Mouse (Mus musculus): ENCODE results near the gene Traf7. TPM values are rescaled to one million over a fixed set of nuclear protein-coding genes. Genes with fewer than 3 reads are reported as not detected.

Gene Traf7
- 121 and 190 TPM in 2 replicates for polyA plus RNA-seq (2012; ENCODE audit: low replicate concordance)

GRCm38 (mm10) chr17:24527723-24528559 lies at the start of gene Traf7:
Gene Traf7 (minus strand): TSS chr17:24527938.

GRCm38 (mm10) chr17:24549618-24550415 lies 22.1 kb upstream of the Traf7 start, which contains the start of gene Pkd1:
Gene Pkd1 (plus strand): TSS chr17:24549834.

GRCm38 (mm10) chr17:24534160-24534718 lies 6.5 kb upstream of the Traf7 start, which contains the start of gene Rab26:
Gene Rab26 (minus strand): TSS chr17:24534210.

DNA sequence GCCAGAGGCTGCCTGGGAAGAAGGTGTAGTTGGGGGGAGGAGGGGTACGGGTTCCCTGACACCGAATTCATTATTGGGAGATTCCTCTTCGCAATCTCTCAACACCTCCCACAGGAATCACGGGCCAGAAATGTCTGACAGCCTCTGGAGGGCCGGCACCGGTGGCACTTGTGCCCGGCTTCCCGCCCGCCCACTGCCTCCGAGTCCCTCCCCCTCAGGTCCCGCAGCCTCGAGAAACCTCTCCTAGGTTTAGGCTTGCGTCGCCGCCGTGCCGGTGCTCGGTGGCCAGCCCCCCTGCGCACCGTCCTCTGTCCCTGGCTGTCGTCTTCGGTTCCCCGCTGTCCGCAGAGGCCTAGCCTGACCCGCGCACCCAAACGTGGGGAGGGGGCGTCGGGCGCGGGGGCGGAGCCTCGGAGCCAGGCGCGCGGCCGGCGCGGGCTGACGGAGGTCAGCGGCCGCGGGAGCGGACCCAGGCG lies 39.5 kb downstream of the Traf7 start, which contains the start of gene Caskin1:
Caskin1 (plus strand) TSS at position 416 of the 476 bp plus-strand sequence.

DNA sequence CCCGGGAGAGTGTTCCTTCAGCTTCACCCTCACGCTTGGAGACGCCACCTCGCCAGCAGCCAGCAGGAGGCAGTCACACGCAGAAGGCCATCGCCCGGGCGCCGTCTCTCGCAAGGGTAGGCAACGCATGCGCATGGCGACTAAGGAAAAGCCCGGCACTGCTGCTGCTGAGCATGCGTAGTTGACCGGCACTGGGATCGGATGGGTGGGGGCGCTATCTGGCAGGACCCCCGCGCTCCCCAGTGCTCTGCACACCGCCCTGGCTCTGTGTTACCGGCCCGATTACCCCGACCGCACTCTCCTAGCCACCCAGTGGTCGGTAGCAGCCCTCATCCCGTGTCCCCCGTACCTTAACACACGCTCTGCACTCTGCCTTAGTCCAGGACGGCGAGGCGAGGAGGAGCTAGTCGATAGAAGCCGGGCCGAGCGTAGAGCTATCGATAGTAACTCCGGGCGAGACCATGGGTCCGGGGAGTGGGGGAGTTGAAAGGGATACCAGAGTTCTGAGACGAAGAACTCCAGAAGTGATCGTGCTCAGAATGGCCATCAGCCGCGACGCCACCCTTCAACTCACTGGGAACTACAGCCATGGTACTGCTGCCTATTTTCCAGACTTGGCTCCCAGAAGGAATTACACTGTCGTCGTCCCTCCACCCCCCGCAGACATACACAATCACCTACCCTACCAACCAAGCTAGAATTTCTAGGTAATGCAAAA lies 48.9 kb downstream of the Traf7 start, which contains the start of gene Mlst8:
Mlst8 (minus strand) TSS at position 416 of the 718 bp plus-strand sequence.

GRCm38 (mm10) chr17:24473612-24474275 lies 54.0 kb downstream of the Traf7 start, which contains the start of gene Bricd5:
Gene Bricd5 (plus strand): TSS chr17:24473884.

DNA sequence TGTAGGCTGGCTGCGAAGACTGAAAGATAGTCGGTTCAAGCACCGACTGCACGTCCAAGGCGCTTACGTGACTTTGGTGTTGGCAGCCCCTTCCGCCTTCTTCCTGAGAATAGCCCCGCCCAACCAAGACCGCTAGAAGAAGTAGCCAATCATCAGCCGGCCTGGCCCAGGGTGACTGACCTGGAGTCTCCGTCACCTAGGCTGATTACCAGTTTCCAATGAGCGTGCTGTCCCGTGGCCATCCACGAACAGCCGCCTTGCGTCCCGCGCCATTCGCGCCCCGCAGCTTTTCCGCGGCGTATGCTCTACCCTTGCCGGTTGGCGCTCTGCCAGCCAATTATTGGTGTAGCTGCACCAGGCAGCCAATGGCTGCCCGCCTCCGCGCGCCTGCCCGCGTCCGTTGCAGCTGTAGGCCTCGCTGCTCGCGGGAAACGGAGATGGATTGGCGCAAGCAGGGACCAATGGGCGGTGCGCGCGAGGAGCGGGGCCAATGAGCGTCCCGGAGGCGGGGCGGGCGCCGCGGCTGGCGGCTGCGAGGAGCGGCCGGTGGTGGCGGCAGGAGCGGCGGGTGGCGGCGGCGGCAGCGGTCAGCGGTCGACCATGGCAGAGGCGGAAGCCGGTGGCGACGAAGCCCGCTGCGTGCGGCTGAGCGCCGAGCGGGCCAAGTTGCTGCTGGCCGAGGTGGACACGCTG lies 57.7 kb downstream of the Traf7 start, which contains the start of the genes E4f1 and Pgp:
E4f1 (minus strand) TSS at position 404 of the 693 bp plus-strand sequence.
Pgp (plus strand) TSS at position 483 of the 693 bp plus-strand sequence.

Other genes with a start within 250 kb of the Traf7 start
- not detected in 2 replicates for gene Abca17, start 176.9 kb downstream of the Traf7 start, polyA plus RNA-seq (2012; ENCODE audit: low replicate concordance)
- gene Abca3, start 176.0 kb downstream of the Traf7 start, polyA plus RNA-seq (2012; ENCODE audit: low replicate concordance) = 33.9 and 35.9 TPM in 2 replicates
- 278 and 467 TPM in 2 replicates for gene Rnps1, start 113.4 kb downstream of the Traf7 start, polyA plus RNA-seq (2012; ENCODE audit: low replicate concordance)
- gene Eci1, start 101.3 kb downstream of the Traf7 start, polyA plus RNA-seq (2012; ENCODE audit: low replicate concordance) = 47.6 and 50.3 TPM in 2 replicates
- 0.41 TPM in 1 of 2 replicates, not detected in the other for gene Dnase1l2, start 84.8 kb downstream of the Traf7 start, polyA plus RNA-seq (2012; ENCODE audit: low replicate concordance)
- 21.8 and 23.0 TPM in 2 replicates for gene E4f1, start 57.6 kb downstream of the Traf7 start, polyA plus RNA-seq (2012; ENCODE audit: low replicate concordance)
- 86.0 and 114 TPM in 2 replicates for gene Pgp, start 57.5 kb downstream of the Traf7 start, polyA plus RNA-seq (2012; ENCODE audit: low replicate concordance)
- 0.56 and 0.61 TPM in 2 replicates for gene Bricd5, start 54.1 kb downstream of the Traf7 start, polyA plus RNA-seq (2012; ENCODE audit: low replicate concordance)
- gene Mlst8, start 48.9 kb downstream of the Traf7 start, polyA plus RNA-seq (2012; ENCODE audit: low replicate concordance) = 6.4 and 15.9 TPM in 2 replicates
- gene Caskin1, start 39.3 kb downstream of the Traf7 start, polyA plus RNA-seq (2012; ENCODE audit: low replicate concordance) = 0.03 TPM in 1 of 2 replicates, not detected in the other
- gene Rab26, start 6.3 kb upstream of the Traf7 start, polyA plus RNA-seq (2012; ENCODE audit: low replicate concordance) = 0.14 and 1.1 TPM in 2 replicates
- gene Pkd1, start 21.9 kb upstream of the Traf7 start, polyA plus RNA-seq (2012; ENCODE audit: low replicate concordance) = 8.9 and 14.3 TPM in 2 replicates
- 37.0 and 60.0 TPM in 2 replicates for gene Tsc2, start 104.7 kb upstream of the Traf7 start, polyA plus RNA-seq (2012; ENCODE audit: low replicate concordance)
- gene Nthl1, start 104.7 kb upstream of the Traf7 start, polyA plus RNA-seq (2012; ENCODE audit: low replicate concordance) = 4.3 and 4.4 TPM in 2 replicates
- 2.0 and 5.8 TPM in 2 replicates for gene Slc9a3r2, start 122.4 kb upstream of the Traf7 start, polyA plus RNA-seq (2012; ENCODE audit: low replicate concordance)
- 1.1 and 4.6 TPM in 2 replicates for gene Npw, start 130.5 kb upstream of the Traf7 start, polyA plus RNA-seq (2012; ENCODE audit: low replicate concordance)
- gene Zfp598, start 141.7 kb upstream of the Traf7 start, polyA plus RNA-seq (2012; ENCODE audit: low replicate concordance) = 144 and 147 TPM in 2 replicates
- gene Syngr3, start 162.0 kb upstream of the Traf7 start, polyA plus RNA-seq (2012; ENCODE audit: low replicate concordance) = 0.56 and 0.62 TPM in 2 replicates
- gene Gfer, start 168.2 kb upstream of the Traf7 start, polyA plus RNA-seq (2012; ENCODE audit: low replicate concordance) = 134 TPM in 2 replicates
- gene Noxo1, start 168.3 kb upstream of the Traf7 start, polyA plus RNA-seq (2012; ENCODE audit: low replicate concordance) = 0.69 and 1.8 TPM in 2 replicates
- gene Tbl3, start 179.7 kb upstream of the Traf7 start, polyA plus RNA-seq (2012; ENCODE audit: low replicate concordance) = 20.7 and 32.9 TPM in 2 replicates
- gene Rnf151, start 190.1 kb upstream of the Traf7 start, polyA plus RNA-seq (2012; ENCODE audit: low replicate concordance) = 0.42 and 0.46 TPM in 2 replicates
- gene Rps2, start 190.2 kb upstream of the Traf7 start, polyA plus RNA-seq (2012; ENCODE audit: low replicate concordance) = 69.0 and 456 TPM in 2 replicates
- 350 and 503 TPM in 2 replicates for gene Ndufb10, start 196.5 kb upstream of the Traf7 start, polyA plus RNA-seq (2012; ENCODE audit: low replicate concordance)
- not detected in 2 replicates for gene Rpl3l, start 199.9 kb upstream of the Traf7 start, polyA plus RNA-seq (2012; ENCODE audit: low replicate concordance)
- gene Msrb1, start 208.7 kb upstream of the Traf7 start, polyA plus RNA-seq (2012; ENCODE audit: low replicate concordance) = 9.9 and 15.7 TPM in 2 replicates
- gene Hs3st6, start 225.1 kb upstream of the Traf7 start, polyA plus RNA-seq (2012; ENCODE audit: low replicate concordance) = not detected in 2 replicates